Mouse (Mus musculus): ENCODE data around the gene Nwd2. TPM values are rescaled to one million over a fixed set of nuclear protein-coding genes. Genes with fewer than 3 reads are reported as not detected.

Gene Nwd2
- polyA plus RNA-seq, 1 experiment, result 9.1 TPM

DNA sequence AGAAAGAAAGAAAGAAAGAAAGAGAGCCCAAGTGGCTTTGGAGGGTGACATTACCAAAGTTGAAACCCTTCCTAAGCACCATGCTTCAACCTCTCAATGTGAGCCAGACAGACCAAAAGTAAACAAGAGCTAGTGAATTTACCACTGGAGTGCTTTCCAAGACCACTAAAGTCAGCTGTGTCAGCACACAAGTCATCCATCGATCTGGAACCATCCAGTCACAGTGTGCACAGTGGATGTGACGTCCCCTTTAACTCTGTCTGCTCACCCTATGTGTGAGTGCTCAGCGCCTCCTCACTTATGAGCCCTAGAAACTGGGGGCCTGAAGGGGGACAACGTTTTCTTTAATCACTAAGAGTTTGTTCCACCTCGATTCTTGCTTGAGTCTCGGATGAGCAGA is 170.6 kb downstream of the Nwd2 start:
- DNase-seq (ENCODE audit: low read depth), result no peak
- no peak for TF ChIP-seq POLR2A (IDR thresholded peaks at IDR 0.05; ENCODE audit: borderline replicate concordance, extremely low read depth, insufficient read depth, insufficient read length, poor library complexity, severe bottlenecking)
- no peak for TF ChIP-seq CTCF (IDR thresholded peaks at IDR 0.05; ENCODE audit: borderline replicate concordance, extremely low read depth, insufficient read depth, insufficient read length)

DNA sequence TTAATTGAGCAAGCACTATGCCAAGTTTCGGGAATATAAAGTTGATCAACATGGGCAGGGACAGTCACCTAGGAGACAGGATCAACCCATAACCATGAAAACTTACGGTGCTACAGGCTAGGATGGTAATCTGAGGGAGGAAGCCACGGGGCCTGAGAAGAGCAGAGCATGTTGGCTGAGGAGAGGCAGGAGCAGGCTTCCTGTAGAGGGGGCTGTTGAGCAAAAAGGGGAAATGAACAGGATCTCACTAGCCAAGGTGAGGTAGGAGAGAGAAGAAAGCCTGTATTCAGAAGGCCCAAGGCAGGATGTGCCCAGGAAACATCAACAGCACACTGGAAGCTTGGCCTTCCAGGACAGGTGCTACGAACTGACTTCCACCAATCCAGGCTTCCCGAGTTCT is 172.3 kb downstream of the Nwd2 start:
- no peak for DNase-seq (ENCODE audit: low read depth)
- no peak for TF ChIP-seq CTCF (IDR thresholded peaks at IDR 0.05; ENCODE audit: borderline replicate concordance, extremely low read depth, insufficient read depth, insufficient read length)
- TF ChIP-seq POLR2A (IDR thresholded peaks at IDR 0.05; ENCODE audit: borderline replicate concordance, extremely low read depth, insufficient read depth, insufficient read length, poor library complexity, severe bottlenecking), result no peak

- DNase-seq (ENCODE audit: low read depth), result no peak
Measured at GRCm38 (mm10) chr5:63821860-63822259, 173.0 kb downstream of the Nwd2 start.

DNA sequence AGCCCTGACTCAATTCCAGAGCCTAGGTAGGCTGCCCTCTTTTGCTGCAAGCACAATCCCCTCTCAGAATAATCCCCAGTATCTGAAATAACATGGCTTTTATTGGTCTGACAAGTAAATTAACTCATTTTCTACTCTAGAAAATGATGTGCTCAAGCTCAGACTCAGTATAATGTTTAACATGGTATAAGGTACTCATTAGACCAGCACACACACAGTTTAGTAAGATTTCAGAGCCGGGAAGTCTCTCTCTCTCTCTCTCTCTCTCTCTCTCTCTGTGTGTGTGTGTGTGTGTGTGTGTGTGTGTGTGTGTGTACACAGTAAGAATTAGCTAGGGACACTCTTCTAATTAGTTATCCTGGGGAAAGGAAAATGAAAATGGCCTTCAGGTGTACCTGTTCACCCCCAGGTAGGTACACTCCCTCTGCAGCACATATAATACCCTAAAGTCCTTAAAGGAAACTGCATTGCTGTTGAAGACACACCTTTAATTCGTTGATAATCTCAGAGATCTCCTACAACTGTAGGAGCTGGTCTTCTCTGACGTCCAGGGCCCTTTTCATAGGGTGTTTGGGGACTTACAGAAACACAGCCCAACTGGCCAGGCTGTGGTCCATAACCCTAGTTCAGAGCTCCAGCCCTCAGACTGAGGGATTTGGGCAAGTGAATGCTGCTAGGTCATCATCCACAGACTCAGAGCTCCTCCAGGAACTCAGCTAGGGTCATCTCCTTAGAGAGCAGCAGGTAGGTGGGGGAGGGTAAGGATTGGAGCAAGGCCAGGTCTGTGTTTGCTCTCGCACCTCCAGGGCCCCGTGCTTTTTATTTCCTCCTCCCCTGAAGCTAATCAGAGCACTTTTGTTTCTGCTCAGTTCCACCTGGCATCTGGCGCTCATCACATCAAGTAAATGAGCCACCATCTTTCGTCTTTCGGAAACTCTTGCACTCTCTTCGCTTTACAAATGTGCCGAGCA is 174.7 kb downstream of the Nwd2 start:
- TF ChIP-seq POLR2A (IDR thresholded peaks at IDR 0.05; ENCODE audit: borderline replicate concordance, extremely low read depth, insufficient read depth, insufficient read length, poor library complexity, severe bottlenecking) (no peak), CTCF (IDR thresholded peaks at IDR 0.05; ENCODE audit: borderline replicate concordance, extremely low read depth, insufficient read depth, insufficient read length) (no peak)
- DNase-seq (ENCODE audit: low read depth), result peak; percentile 30

More at GRCm38 (mm10) chr5:63821860-63822259, 173.0 kb downstream of the Nwd2 start:
- TF ChIP-seq POLR2A (IDR thresholded peaks at IDR 0.05; ENCODE audit: borderline replicate concordance, extremely low read depth, insufficient read depth, insufficient read length, poor library complexity, severe bottlenecking), result no peak
- no peak for TF ChIP-seq CTCF (IDR thresholded peaks at IDR 0.05; ENCODE audit: borderline replicate concordance, extremely low read depth, insufficient read depth, insufficient read length)

- no peak for TF ChIP-seq POLR2A (IDR thresholded peaks at IDR 0.05; ENCODE audit: borderline replicate concordance, extremely low read depth, insufficient read depth, insufficient read length, poor library complexity, severe bottlenecking)
- TF ChIP-seq CTCF (IDR thresholded peaks at IDR 0.05; ENCODE audit: borderline replicate concordance, extremely low read depth, insufficient read depth, insufficient read length), result no peak
- DNase-seq (ENCODE audit: low read depth), result no peak
Measured at GRCm38 (mm10) chr5:63824599-63825350, 175.9 kb downstream of the Nwd2 start.

DNA sequence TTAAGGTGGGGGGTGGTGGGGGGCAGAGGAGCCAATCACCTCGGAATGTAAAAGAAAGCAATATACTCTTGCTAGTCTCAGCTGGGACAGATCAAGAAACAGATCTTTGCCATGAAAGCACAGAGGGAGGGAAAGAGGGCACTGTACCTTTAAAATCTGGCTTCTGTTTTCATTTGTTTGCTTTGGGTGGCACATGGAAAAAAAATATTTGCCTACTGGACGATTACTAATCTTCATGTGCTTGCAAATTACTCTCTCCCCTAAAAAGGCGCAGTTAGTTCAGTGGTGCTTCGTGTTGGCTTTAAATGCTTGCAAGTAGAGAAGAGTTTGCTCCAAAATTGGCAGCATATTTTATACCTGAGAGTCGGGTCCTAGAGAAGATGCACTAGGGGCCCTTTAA is 177.0 kb downstream of the Nwd2 start:
- no peak for DNase-seq (ENCODE audit: low read depth)
- TF ChIP-seq POLR2A (IDR thresholded peaks at IDR 0.05; ENCODE audit: borderline replicate concordance, extremely low read depth, insufficient read depth, insufficient read length, poor library complexity, severe bottlenecking) (no peak), CTCF (IDR thresholded peaks at IDR 0.05; ENCODE audit: borderline replicate concordance, extremely low read depth, insufficient read depth, insufficient read length) (no peak)

DNA sequence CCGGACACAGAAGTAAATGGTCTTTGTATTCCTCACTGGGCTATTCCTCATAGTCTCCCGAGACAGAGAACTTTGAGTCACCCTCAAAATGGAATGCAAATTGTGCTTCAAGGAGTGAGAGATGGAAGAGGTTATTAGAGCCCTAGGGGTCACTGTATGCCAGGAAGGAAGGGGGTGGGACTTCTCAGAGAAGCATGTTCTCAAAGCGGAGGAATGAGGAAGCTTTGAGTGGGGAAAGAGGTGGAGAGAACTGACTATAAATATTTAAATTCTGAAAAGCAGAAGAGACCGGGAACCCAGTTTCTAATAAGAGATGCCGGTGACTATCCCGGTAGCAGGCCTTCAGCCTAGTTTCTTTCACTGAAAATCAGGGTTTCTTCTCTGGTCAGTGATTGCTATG is 178.1 kb downstream of the Nwd2 start:
- TF ChIP-seq CTCF (IDR thresholded peaks at IDR 0.05; ENCODE audit: borderline replicate concordance, extremely low read depth, insufficient read depth, insufficient read length) (no peak), POLR2A (IDR thresholded peaks at IDR 0.05; ENCODE audit: borderline replicate concordance, extremely low read depth, insufficient read depth, insufficient read length, poor library complexity, severe bottlenecking) (no peak)
- DNase-seq (ENCODE audit: low read depth), result no peak

DNA sequence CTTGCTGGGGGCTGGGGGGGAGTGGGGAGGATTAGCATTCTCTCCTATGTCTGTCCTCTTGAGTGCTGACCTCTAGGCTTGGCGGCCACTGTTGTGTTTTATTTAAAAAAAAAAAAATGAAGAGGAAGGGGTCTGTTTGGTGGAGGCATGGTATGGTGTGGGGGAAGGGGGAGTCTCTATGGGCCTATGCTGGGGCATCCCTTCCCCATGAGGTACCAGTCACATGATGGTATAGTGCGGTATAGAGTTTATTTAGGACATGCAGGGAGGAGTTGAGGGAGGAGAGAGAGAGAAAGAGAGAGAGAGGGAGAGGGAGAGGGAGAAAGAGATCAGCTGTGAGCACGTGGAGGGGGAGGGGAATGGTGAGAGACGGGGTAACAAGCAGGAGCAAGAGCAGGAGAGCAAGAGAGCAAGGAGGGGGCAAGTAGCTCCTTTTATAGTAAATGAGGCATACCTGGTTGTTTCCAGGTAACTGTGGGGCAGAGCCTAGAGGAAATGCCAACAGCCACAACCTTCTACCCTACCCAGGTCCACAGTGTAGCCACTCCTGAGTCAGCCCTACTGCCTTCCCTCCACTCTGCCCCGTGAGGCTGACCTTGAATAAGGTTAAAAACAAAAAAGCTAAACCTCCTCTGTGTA is 178.6 kb downstream of the Nwd2 start:
- no peak for DNase-seq (ENCODE audit: low read depth)
- TF ChIP-seq POLR2A (IDR thresholded peaks at IDR 0.05; ENCODE audit: borderline replicate concordance, extremely low read depth, insufficient read depth, insufficient read length, poor library complexity, severe bottlenecking) (no peak), CTCF (IDR thresholded peaks at IDR 0.05; ENCODE audit: borderline replicate concordance, extremely low read depth, insufficient read depth, insufficient read length) (no peak)

GRCm38 (mm10) chr5:63828380-63829185 is 179.7 kb downstream of the Nwd2 start:
- no peak for DNase-seq (ENCODE audit: low read depth)

GRCm38 (mm10) chr5:63831054-63831453 is 182.2 kb downstream of the Nwd2 start:
- DNase-seq (ENCODE audit: low read depth), result no peak
- TF ChIP-seq CTCF (IDR thresholded peaks at IDR 0.05; ENCODE audit: borderline replicate concordance, extremely low read depth, insufficient read depth, insufficient read length) (no peak), POLR2A (IDR thresholded peaks at IDR 0.05; ENCODE audit: borderline replicate concordance, extremely low read depth, insufficient read depth, insufficient read length, poor library complexity, severe bottlenecking) (no peak)

More at GRCm38 (mm10) chr5:63828380-63829185, 179.7 kb downstream of the Nwd2 start:
- no peak for TF ChIP-seq CTCF (IDR thresholded peaks at IDR 0.05; ENCODE audit: borderline replicate concordance, extremely low read depth, insufficient read depth, insufficient read length)
- no peak for TF ChIP-seq POLR2A (IDR thresholded peaks at IDR 0.05; ENCODE audit: borderline replicate concordance, extremely low read depth, insufficient read depth, insufficient read length, poor library complexity, severe bottlenecking)

All from brain, embryonic 14.5 days (tissue).